Mouse (Mus musculus) monocyte, adult 2 months (primary cell): Measurements from ENCODE around the gene Folr2.

Experiments
- DNase-seq, 2 experiments: peaks; one replicate each; pipeline ENCODE4 v3.0.0; 2022; ENCODE audit warnings: low spot score in 2 of 2, low read depth in 1 of 2

Gene Folr2

GRCm38 (mm10) chr7:101857094-101857493 lies at the start of gene Folr2:
Gene Folr2, minus strand, starts transcription at chr7:101857194.
- no peak for DNase-seq

GRCm38 (mm10) chr7:101906696-101907095 lies 49.7 kb upstream of the Folr2 start:
- peak; percentile 37 to 39 for DNase-seq

GRCm38 (mm10) chr7:101906287-101906681 lies 49.3 kb upstream of the Folr2 start, which contains the start of gene Tomt:
Gene Tomt, minus strand, starts transcription at chr7:101906359.
- DNase-seq, result no peak

- peak; percentile 99 for DNase-seq
Observed at GRCm38 (mm10) chr7:101905561-101906286, 48.7 kb upstream of the Folr2 start, which contains the start of gene Lamtor1. Gene Lamtor1, plus strand, starts transcription at chr7:101905904.

GRCm38 (mm10) chr7:101902846-101903245 lies 45.9 kb upstream of the Folr2 start:
- DNase-seq, result no peak

- DNase-seq, result no peak
Observed at GRCm38 (mm10) chr7:101901969-101902368, 45.0 kb upstream of the Folr2 start.

- no peak for DNase-seq
Observed at GRCm38 (mm10) chr7:101900331-101901097, 43.5 kb upstream of the Folr2 start.

GRCm38 (mm10) chr7:101896104-101897066 lies 39.4 kb upstream of the Folr2 start:
- DNase-seq, result peak; percentile 94 to 95

GRCm38 (mm10) chr7:101895695-101896094 lies 38.7 kb upstream of the Folr2 start:
- no peak for DNase-seq

GRCm38 (mm10) chr7:101888460-101888859 lies 31.5 kb upstream of the Folr2 start:
- no peak for DNase-seq

- no peak for DNase-seq
Observed at GRCm38 (mm10) chr7:101886274-101886673, 29.3 kb upstream of the Folr2 start.

GRCm38 (mm10) chr7:101884160-101884559 lies 27.2 kb upstream of the Folr2 start:
- DNase-seq, result no peak

- no peak for DNase-seq
Observed at GRCm38 (mm10) chr7:101882413-101883154, 25.6 kb upstream of the Folr2 start.

- no peak for DNase-seq
Observed at GRCm38 (mm10) chr7:101880855-101881254, 23.9 kb upstream of the Folr2 start.

- no peak for DNase-seq
Observed at GRCm38 (mm10) chr7:101875978-101876377, 19.0 kb upstream of the Folr2 start.

GRCm38 (mm10) chr7:101871296-101871695 lies 14.3 kb upstream of the Folr2 start:
- no peak for DNase-seq

GRCm38 (mm10) chr7:101870629-101871028 lies 13.6 kb upstream of the Folr2 start, which contains the start of gene Folr1:
Gene Folr1, minus strand, starts transcription at chr7:101870788.
- no peak for DNase-seq

GRCm38 (mm10) chr7:101869163-101869500 lies 12.1 kb upstream of the Folr2 start:
- DNase-seq, result no peak

GRCm38 (mm10) chr7:101868241-101869162 lies 11.5 kb upstream of the Folr2 start:
- DNase-seq, result no peak
